Mouse (Mus musculus) kidney, postnatal 0 days (tissue): Measurements from ENCODE around the gene Cnnm2. TPM values are rescaled to one million over a fixed set of nuclear protein-coding genes. Genes with fewer than 3 reads are reported as not detected.
"Not testable (repeated sequence)": the region's sequence is repeated elsewhere in the genome, so short reads cannot be mapped to it uniquely, and the experiment has no call there.

Experiments used
- ATAC-seq: fragments of 200-750 bp; cut with Nextera tagmentation; replicated peaks from 2 replicates; pipeline ENCODE4 v1.8.0; 2017; ENCODE audit warnings: low read depth, moderate number of reproducible peaks, moderate TSS enrichment, moderate library complexity; ENCODE audit not compliant: low FRiP score
- DNase-seq: peaks from one replicate; pipeline ENCODE4 v3.0.0-alpha.2; 2016; ENCODE audit warnings: low spot score
- H3K27ac ChIP-seq: fragments of 300-500 bp; sonication (generic); 2 replicates; pipeline ENCODE4 v1.5.1; 2014; ENCODE audit warnings: mild to moderate bottlenecking
- H3K27me3 ChIP-seq: fragments of 300-500 bp; sonication (generic); 2 replicates; pipeline ENCODE4 v1.6.1; 2014; ENCODE audit warnings: low read length, mixed read lengths; ENCODE audit not compliant: insufficient read depth
- H3K36me3 ChIP-seq: fragments of 300-500 bp; sonication (generic); 2 replicates; pipeline ENCODE4 v1.6.1; 2014; ENCODE audit warnings: low read length, mixed read lengths; ENCODE audit not compliant: insufficient read depth
- H3K4me1 ChIP-seq: fragments of 300-500 bp; sonication (generic); replicated peaks from 2 replicates; pipeline ENCODE4 v1.6.1; 2014; ENCODE audit warnings: antibody characterized with exemption, low read length, mixed read lengths; ENCODE audit not compliant: insufficient read depth
- H3K4me2 ChIP-seq: fragments of 300-500 bp; sonication (generic); 2 replicates; pipeline ENCODE4 v1.6.1; 2014; ENCODE audit warnings: mild to moderate bottlenecking, low read length, moderate library complexity, mixed read lengths
- H3K4me3 ChIP-seq: fragments of 300-500 bp; sonication (generic); replicated peaks from 2 replicates; pipeline ENCODE4 v1.5.1; 2014; ENCODE audit warnings: low read depth, low read length
- H3K9ac ChIP-seq: fragments of 300-500 bp; sonication (generic); 2 replicates; pipeline ENCODE4 v1.6.1; 2014; ENCODE audit warnings: low read depth, low read length
- H3K9me3 ChIP-seq: fragments of 300-500 bp; sonication (generic); replicated peaks from 2 replicates; pipeline ENCODE4 v1.6.1; 2016; ENCODE audit warnings: low read length, inconsistent platforms, mixed read lengths
- CTCF ChIP-seq: IDR thresholded peaks from 2 replicates; pipeline ENCODE4 v1.5.1; 2016; ENCODE audit warnings: antibody characterized with exemption, low read depth, mild to moderate bottlenecking, moderate library complexity
- WGBS: fragments of 180-500 bp; shearing (Covaris S2); extraction: QIAGEN DNeasy Blood & Tissue Kit; methylation state at CpG from one replicate; pipeline ENCODE4 v1.1.7; 2014; 5-methylcytosine and 5-hydroxymethylcytosine counted together
- polyA plus RNA-seq: library from polyadenylated mRNA; unstranded; fragments of >200 nt; fragmentation: Nextera tagmentation; extraction: Ambion mirVana; gene quantifications from 2 replicates; pipeline ENCODE4 v1.2.1, GENCODE M21; 2015

Gene Cnnm2
- polyA plus RNA-seq, 1 experiment from 2014 or later, result 11.0 TPM

- no peaks in the 10 kb centered on the region for H3K36me3 ChIP-seq
- H3K4me3 ChIP-seq, result no peak overlapping the region
- H3K27me3 ChIP-seq, result no peaks in the 10 kb centered on the region
- H3K27ac ChIP-seq, result no peak overlapping the region
- no peak overlapping the region for H3K4me2 ChIP-seq
- DNase-seq (no peak), ATAC-seq (no peak)
- H3K4me1 ChIP-seq, result no peaks in the 10 kb centered on the region
- H3K9ac ChIP-seq, result no peak overlapping the region
- TF ChIP-seq CTCF, result peak; percentile 73
- 51% methylated on average over 9 of the region's 9 CpGs for WGBS
- no peaks in the 10 kb centered on the region for H3K9me3 ChIP-seq
These were observed 6.3 kb upstream of the Cnnm2 start for GRCm38 (mm10) chr19:46755066-46755465.

- no peaks in the 10 kb centered on the region for H3K9me3 ChIP-seq
- no peak overlapping the region for H3K4me2 ChIP-seq
- no peak for TF ChIP-seq CTCF
- WGBS, result 85% methylated on average over 4 of the region's 4 CpGs
- H3K27me3 ChIP-seq, result no peaks in the 10 kb centered on the region
- no peak overlapping the region for H3K4me3 ChIP-seq
- no peaks in the 10 kb centered on the region for H3K4me1 ChIP-seq
- no peak overlapping the region for H3K27ac ChIP-seq
- ATAC-seq (no peak), DNase-seq (no peak)
- H3K9ac ChIP-seq, result no peak overlapping the region
- H3K36me3 ChIP-seq, result no peaks in the 10 kb centered on the region
These were observed 5.2 kb upstream of the Cnnm2 start for GRCm38 (mm10) chr19:46756221-46756620.

GRCm38 (mm10) chr19:46759096-46759495 lies 2.3 kb upstream of the Cnnm2 start:
- H3K27me3 ChIP-seq, result no peaks in the 10 kb centered on the region; the same call in 1 of the 2 replicates
- DNase-seq (no peak), ATAC-seq (no peak)
- no peak overlapping the region for H3K27ac ChIP-seq
- 54% methylated on average over 8 of the region's 8 CpGs for WGBS
- TF ChIP-seq CTCF, result no peak
- H3K4me1 ChIP-seq, result no peaks in the 10 kb centered on the region
- no peaks in the 10 kb centered on the region for H3K36me3 ChIP-seq
- H3K4me2 ChIP-seq, result no peak overlapping the region
- H3K9me3 ChIP-seq, result no peaks in the 10 kb centered on the region
- no peak overlapping the region for H3K4me3 ChIP-seq
- no peak overlapping the region for H3K9ac ChIP-seq

GRCm38 (mm10) chr19:46759909-46760308 lies 1.5 kb upstream of the Cnnm2 start:
- 90% methylated on average over 10 of the region's 10 CpGs for WGBS
- H3K9me3 ChIP-seq, DNase-seq, H3K4me1 ChIP-seq, H3K27ac ChIP-seq, H3K36me3 ChIP-seq, H3K4me2 ChIP-seq, H3K4me3 ChIP-seq, ATAC-seq, H3K27me3 ChIP-seq, H3K9ac ChIP-seq: not testable (repeated sequence)

- Histone ChIP-seq H3K9me3 (no peaks in the 10 kb centered on the region), H3K4me2 (peak overlapping the region; percentile 99), H3K4me1 (0 out of 2 replicates have a peak, but pooled peaks cover 3% of the 10 kb centered on the region), H3K27me3 (no peaks in the 10 kb centered on the region; the same call in 1 of the 2 replicates), H3K9ac (0 out of 2 replicates have a peak overlapping the region, but pooled peaks have one; percentile 18), H3K27ac (peak overlapping the region; percentile 87), H3K36me3 (no peaks in the 10 kb centered on the region), H3K4me3 (peak overlapping the region; percentile 86)
- WGBS, result 19% methylated on average over 29 of the region's 29 CpGs
- TF ChIP-seq CTCF, result peak; percentile 96
- ATAC-seq (peak; percentile 71), DNase-seq (peak; percentile 89)
These were observed 828 bp upstream of the Cnnm2 start for GRCm38 (mm10) chr19:46760375-46761160.

- no peak for TF ChIP-seq CTCF
- DNase-seq, result no peak
- no peaks in the 10 kb centered on the region; the same call in 1 of the 2 replicates for H3K27me3 ChIP-seq
- H3K36me3 ChIP-seq, result no peaks in the 10 kb centered on the region
- no peaks in the 10 kb centered on the region for H3K9me3 ChIP-seq
- peak overlapping the region; percentile 99 for H3K4me2 ChIP-seq
- H3K9ac ChIP-seq, result peak overlapping the region; percentile 78
- peak overlapping the region; percentile 86 for H3K4me3 ChIP-seq
- H3K4me1 ChIP-seq, result 0 out of 2 replicates have a peak, but pooled peaks cover 3% of the 10 kb centered on the region
- ATAC-seq, result no peak
- under 1% methylated on average over 36 of the region's 36 CpGs for WGBS
- peak overlapping the region; percentile 60 for H3K27ac ChIP-seq
These were observed 535 bp downstream of the Cnnm2 start for GRCm38 (mm10) chr19:46761971-46762290.
